Mouse (Mus musculus) cerebellum, adult 9-11 months (tissue): Measurements from ENCODE around the gene Fat3.

Experiments used
- DNase-seq: peaks from one replicate; pipeline ENCODE4 v3.0.0; 2022

Gene Fat3

GRCm38 (mm10) chr9:15939594-15939993, 561.5 kb downstream of the Fat3 start:
- DNase-seq, result no peak

- DNase-seq, result no peak
Measured at GRCm38 (mm10) chr9:15937837-15938514, 563.1 kb downstream of the Fat3 start.

GRCm38 (mm10) chr9:15930928-15931443, 570.1 kb downstream of the Fat3 start:
- no peak for DNase-seq

- no peak for DNase-seq
Measured at GRCm38 (mm10) chr9:15928331-15928730, 572.8 kb downstream of the Fat3 start.

- no peak for DNase-seq
Measured at GRCm38 (mm10) chr9:15927378-15928083, 573.6 kb downstream of the Fat3 start.

GRCm38 (mm10) chr9:15925237-15925636, 575.8 kb downstream of the Fat3 start:
- no peak for DNase-seq

- DNase-seq, result no peak
Measured at GRCm38 (mm10) chr9:15920271-15920670, 580.8 kb downstream of the Fat3 start.

GRCm38 (mm10) chr9:15919373-15920005, 581.6 kb downstream of the Fat3 start:
- DNase-seq, result no peak

- no peak for DNase-seq
Measured at GRCm38 (mm10) chr9:15916600-15916999, 584.5 kb downstream of the Fat3 start.

- no peak for DNase-seq
Measured at GRCm38 (mm10) chr9:15912735-15913134, 588.4 kb downstream of the Fat3 start.

- peak; percentile 5 for DNase-seq
Measured at GRCm38 (mm10) chr9:15909397-15910113, 591.5 kb downstream of the Fat3 start.

- no peak for DNase-seq
Measured at GRCm38 (mm10) chr9:15903948-15904750, 596.9 kb downstream of the Fat3 start.

- no peak for DNase-seq
Measured at GRCm38 (mm10) chr9:15898112-15898511, 603.0 kb downstream of the Fat3 start.

GRCm38 (mm10) chr9:15886756-15887155, 614.3 kb downstream of the Fat3 start:
- DNase-seq, result no peak

- DNase-seq, result no peak
Measured at GRCm38 (mm10) chr9:15880754-15881153, 620.3 kb downstream of the Fat3 start.

GRCm38 (mm10) chr9:15880160-15880603, 620.9 kb downstream of the Fat3 start:
- no peak for DNase-seq

GRCm38 (mm10) chr9:15874506-15875160, 626.5 kb downstream of the Fat3 start, which contains the start of gene Mtnr1b:
Mtnr1b (minus strand) TSS chr9:15874556.
- DNase-seq, result no peak

GRCm38 (mm10) chr9:15870013-15870412, 631.1 kb downstream of the Fat3 start:
- DNase-seq, result no peak

GRCm38 (mm10) chr9:15869456-15869855, 631.6 kb downstream of the Fat3 start:
- DNase-seq, result no peak

GRCm38 (mm10) chr9:15866280-15867072, 634.6 kb downstream of the Fat3 start:
- DNase-seq, result no peak

- DNase-seq, result no peak
Measured at GRCm38 (mm10) chr9:15861402-15861801, 639.7 kb downstream of the Fat3 start.
